Mouse (Mus musculus): ENCODE results near the gene Plb1.

The Plb1 gene

GRCm38 (mm10) chr5:32245385-32245784 is 12.9 kb downstream of the Plb1 start:
- DNase-seq (ENCODE audit: low spot score): no peak

DNA sequence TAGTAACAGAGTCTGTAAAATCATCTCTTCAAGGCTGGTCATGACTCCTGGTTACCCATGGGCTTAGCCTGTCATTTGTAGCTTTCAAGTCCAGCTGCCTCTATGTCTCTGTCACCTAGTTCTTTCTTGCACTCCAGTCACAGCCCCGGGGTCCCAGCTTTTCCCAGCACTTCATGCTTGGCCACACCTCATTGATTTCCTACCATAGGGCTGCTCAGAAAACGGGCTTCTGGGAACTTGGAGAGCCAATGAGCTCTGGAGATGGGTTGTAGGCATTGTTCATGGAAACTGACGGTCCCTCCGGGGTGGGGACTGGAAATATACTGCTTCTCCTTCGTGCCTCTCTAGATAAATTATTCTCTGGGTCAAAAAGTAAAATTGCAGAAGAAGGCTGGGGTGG is 28.2 kb downstream of the Plb1 start:
- DNase-seq (ENCODE audit: low spot score): no peak

DNA sequence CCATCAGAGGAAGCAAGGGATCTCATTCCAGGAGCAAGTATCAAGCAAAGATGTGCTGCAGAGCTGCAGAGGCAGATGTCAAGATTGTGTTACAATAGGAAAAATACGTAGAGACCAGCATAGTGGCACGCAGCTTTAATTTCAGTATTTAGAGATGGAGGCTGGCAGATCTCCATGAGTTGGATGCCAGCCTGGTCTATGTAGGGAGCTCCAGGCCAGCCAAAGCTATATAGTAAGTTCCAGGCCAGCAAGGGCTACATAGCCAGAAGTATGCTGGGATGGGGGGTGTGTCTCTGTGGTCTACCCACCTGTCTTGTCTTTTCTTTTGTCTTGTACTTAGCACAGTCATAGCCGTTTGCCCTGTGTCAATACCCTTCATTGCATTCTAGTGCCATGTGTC is 28.7 kb downstream of the Plb1 start:
- DNase-seq (ENCODE audit: low spot score): no peak

GRCm38 (mm10) chr5:32262534-32262933 is 30.0 kb downstream of the Plb1 start:
- DNase-seq (ENCODE audit: low spot score): no peak

DNA sequence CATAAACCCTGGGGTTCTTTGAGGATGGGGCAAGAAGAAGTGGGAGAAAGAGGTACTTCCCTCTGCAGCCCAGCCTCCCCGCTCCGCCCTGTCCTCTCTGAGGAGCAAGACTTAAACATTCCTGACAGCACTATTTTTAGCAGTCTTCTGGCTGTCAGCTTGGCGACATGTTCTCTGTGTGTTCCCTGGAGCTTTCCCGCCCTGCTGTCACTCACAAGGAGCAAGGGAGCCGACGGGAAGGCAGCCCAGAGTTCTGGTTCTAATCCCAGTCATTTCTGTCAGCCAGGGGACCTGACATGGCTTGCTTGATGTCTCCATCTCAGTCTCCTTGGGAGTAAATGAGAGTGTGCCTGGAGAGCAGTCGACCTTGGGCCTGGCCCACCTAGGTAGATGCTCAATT is 40.0 kb downstream of the Plb1 start:
- peak; percentile 38 for DNase-seq (ENCODE audit: low spot score)

DNA sequence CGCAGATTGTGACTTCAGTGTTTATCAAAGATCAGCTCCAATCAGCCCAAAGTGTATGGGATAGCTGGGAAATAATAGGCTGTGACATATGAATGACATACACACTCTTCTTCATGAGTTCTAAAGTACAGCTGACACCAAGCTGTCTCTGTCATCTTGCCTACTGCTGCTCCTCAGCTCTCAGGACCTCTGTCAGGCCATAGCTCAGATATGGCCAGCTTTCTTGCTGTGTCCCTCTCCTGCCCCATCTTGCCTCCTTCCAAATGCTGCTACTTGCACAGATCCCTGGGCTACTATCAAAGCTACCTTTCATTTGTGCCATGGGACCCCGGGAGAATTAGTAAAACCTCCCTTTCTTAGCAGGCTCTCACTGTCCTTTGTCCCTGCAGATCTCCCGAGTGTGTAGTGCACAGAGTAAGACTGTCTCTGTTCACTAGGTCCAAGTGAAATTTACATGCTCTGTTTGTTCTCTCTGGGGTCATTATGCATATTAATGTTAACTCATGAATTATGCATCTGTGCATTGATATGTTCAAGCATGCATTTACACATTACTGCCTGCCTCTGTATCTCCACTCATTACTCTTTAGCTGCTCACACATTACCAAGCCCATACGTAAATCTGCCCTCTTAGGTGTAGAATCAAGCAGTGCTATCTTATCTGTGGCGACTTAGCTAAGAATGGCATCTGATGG is 45.6 kb downstream of the Plb1 start:
- DNase-seq (ENCODE audit: low spot score): no peak

DNA sequence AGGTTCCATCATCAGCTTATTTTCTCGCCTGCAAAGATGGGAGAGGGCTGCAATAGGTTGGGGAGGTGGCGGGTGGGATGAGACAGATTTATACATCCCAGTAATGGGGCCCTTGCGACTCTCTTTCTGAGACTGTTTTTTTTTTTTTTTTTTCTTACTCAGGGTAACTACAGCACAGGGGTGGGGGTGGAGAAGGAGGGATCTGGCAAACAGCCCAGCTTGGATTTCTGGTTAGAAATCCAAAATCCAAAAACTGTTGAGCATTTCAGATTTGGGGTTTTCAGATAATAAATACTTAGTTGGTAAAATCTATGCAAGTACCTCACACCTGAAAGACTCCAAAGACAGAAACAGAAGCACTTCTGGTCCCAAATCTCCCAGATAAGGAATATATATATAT is 47.6 kb downstream of the Plb1 start:
- no peak for DNase-seq (ENCODE audit: low spot score)

DNA sequence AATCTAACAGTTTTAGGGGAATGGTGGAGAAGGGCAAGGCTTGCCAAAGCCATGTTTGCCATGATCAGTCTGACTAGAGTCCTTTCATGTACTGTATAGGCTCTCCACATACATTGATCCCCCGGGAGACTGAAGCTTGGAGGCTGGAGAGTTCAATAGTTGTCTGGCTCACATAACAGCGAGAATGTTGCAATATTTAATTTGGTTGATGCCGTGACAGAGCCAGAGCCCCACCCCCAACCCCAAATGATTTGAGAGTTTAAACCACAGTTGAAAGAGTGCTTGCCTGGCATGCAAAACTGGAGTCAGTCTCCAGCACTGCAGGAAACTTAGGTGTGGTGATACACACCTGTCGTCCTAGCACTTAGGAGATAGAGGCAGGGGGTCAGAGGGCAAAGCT is 49.8 kb downstream of the Plb1 start:
- DNase-seq (ENCODE audit: low spot score): peak; percentile 6

GRCm38 (mm10) chr5:32283457-32283856 is 50.9 kb downstream of the Plb1 start:
- DNase-seq (ENCODE audit: low spot score): no peak

DNA sequence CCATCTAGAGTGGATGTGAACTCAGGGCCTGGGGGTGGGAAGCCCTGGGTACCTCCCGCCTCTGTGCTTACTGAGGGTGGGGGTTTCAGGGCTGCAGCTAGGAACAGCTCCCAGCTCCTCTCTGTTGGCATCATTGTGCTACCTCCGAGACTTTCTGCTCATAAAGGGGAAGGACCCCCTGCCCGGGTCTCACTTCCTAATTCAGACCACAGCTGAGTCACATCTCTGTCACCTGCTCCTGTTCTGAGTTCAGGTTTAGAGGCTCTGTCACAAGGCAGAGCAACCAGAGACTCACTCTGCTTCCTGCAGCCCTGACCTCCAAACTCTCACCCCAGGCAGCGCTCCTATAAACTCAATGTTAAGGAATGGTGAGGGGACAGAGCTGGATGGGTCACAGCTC is 53.8 kb downstream of the Plb1 start:
- DNase-seq (ENCODE audit: low spot score): no peak

DNA sequence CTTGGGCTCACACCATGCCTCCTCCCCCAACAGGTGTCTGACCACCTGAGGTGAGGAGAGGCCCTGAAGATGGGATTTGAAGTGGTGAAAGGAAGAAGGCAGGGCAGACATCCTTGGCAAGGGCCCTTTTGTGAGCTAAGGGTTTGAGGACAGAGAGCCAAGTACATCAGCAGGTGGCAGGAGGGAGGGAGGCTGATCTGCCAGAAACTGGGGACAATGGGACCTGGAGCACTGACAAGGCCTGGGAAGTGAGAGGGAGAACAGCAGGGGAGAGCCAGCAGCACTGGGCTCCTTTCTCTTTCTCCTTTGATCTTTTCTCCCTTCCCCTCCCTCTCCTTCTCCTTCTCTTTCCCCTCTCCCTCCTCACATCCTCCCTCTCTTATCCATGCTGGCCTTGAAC is 55.5 kb downstream of the Plb1 start:
- no peak for DNase-seq (ENCODE audit: low spot score)

- DNase-seq (ENCODE audit: low spot score): peak; percentile 45
Measured at GRCm38 (mm10) chr5:32291316-32291715, 58.8 kb downstream of the Plb1 start.

GRCm38 (mm10) chr5:32302991-32303921 is 70.7 kb downstream of the Plb1 start:
- DNase-seq (ENCODE audit: low spot score): peak; percentile 53

DNA sequence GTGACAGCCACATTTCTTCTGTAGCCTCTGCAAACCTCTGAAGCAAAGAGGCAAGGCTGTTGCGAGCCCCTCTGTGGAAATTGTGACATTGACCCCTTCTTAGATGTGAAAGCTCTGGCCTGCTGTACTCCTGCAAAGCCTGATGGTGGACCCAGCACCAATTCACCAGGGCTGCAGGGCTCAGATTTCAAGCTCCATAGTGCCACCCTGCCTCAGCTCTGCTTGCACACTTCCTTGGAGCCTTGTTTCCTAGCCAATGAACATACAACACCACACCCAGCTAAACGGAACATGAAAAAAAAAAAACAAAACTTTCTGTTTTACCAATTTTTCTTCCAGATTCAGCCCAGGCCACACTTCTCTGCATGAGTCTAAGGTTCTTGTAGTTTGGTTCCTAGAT is 74.6 kb downstream of the Plb1 start:
- no peak for DNase-seq (ENCODE audit: low spot score)

DNA sequence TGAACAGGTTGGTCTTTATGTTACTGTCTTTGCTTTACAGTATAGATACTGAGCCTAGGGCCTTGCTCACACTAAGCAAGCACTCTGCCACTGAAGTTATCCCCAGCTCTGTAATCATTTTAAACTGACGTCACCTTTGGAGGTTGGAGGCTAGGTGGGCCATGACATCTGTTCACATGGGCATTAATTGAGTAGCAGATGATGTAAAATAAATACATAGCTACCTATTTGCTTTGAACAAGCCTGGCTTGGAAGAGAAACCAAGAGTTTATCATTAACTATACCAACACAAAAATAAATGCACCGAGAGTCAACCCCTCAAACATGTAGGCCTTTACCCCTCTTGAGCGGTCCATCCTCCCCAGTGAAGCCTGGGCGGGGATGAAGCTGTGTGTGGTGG is 76.1 kb downstream of the Plb1 start:
- no peak for DNase-seq (ENCODE audit: low spot score)

DNA sequence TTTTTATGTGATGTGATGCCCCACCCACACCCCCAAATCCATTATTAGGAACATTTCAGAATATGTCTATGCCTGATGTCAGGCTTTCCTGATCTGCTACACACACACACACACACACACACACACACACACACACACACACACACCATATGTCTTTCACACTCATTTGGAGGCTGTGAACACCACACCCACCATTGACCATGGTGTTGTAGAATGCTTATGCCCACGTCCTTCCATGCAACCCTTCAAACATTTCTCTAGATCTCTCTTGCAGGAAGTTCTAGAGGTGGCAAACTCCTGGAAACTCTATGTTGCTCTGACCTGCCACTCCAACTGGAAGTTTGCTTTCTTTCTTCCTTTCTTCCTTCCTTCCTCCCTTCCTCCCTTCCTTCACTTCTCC is 77.2 kb downstream of the Plb1 start:
- DNase-seq (ENCODE audit: low spot score): no peak

- no peak for DNase-seq (ENCODE audit: low spot score)
Measured at GRCm38 (mm10) chr5:32310802-32311201, 78.3 kb downstream of the Plb1 start.

GRCm38 (mm10) chr5:32311589-32312166 is 79.2 kb downstream of the Plb1 start:
- DNase-seq (ENCODE audit: low spot score): no peak

DNA sequence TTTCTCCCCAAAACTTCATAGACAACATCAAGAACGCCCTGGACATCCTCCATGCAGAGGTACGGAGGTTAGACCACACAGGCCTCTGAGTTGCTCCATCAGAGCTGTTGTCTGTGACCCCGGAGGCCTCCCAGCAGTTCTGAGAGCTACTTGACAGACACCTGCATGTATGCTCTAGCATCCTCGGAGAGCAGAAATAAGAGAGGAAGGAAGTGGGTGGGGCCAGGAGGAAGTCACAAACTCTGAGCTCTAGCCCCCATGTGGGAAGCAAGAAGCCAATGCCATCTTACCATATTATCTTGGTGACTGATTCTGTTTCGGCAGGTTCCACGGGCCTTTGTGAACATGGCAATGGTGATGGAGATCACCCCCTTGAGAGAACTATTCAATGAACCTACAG is 81.2 kb downstream of the Plb1 start:
- DNase-seq (ENCODE audit: low spot score): no peak

- no peak for DNase-seq (ENCODE audit: low spot score)
Measured at GRCm38 (mm10) chr5:32314731-32315130, 82.2 kb downstream of the Plb1 start.

DNA sequence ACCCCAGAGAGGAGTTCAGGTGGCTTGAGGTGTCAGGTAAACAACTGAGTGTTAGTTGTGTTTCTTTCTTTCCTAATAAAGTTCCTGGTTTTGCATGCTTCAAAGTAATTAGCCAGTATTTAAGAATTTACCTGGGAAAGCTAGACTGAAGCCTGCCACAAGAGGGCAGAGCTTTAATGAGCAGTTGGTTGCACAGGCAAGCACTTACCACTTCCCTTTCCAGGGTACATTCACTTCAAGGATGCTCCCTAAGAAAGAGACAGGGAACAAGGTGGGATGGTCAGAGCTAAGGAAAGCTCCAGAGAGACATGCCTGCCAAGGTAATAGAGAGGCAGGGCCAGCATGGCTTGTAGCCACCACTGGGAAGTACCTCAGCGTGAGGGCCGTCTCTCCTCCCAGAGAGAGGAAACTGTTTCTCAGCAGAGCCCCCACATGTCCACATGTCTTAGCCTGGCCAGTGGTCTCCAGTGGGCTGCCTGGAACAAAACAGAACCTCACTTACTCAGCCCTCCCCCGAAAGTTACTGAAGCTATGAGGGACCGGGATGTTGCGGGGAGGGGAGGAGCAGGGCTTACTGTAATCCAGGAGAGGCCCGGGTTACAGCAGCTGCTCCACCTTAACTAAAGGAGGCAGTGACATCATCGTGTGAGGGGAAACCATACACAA is 89.8 kb downstream of the Plb1 start:
- DNase-seq (ENCODE audit: low spot score): peak; percentile 54

- DNase-seq (ENCODE audit: low spot score): no peak
Measured at GRCm38 (mm10) chr5:32328139-32328538, 95.6 kb downstream of the Plb1 start.

DNA sequence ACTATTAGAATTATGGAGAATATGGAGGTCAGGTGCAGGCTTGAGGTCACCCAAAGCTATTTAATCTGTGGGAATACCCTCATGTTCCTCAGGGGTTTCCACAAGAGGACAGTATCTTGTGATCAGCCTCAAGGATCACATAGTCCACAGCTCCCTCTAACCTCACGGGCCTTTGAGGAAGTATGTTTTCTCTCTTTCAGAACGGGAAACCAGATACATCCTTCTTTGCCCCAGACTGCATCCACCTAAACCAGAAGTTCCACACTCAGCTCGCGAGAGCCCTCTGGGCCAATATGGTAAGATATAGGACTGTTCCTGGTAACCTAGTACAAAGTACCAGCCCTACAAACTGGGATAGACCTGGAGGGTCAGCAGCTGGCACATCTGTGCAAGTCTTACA is 100.1 kb downstream of the Plb1 start:
- no peak for DNase-seq (ENCODE audit: low spot score)
